Mouse (Mus musculus) heart, postnatal 0 days (tissue): ENCODE measurements around the gene Inpp5d.

Experiments used
- CTCF ChIP-seq: IDR thresholded peaks from 2 replicates; pipeline ENCODE4 v1.5.1; 2016; ENCODE audit warnings: antibody characterized with exemption, control low read depth, low read depth
- EP300 ChIP-seq: IDR thresholded peaks from 2 replicates; pipeline ENCODE4 v1.6.1; 2016; ENCODE audit warnings: antibody characterized with exemption, low read depth

- TF ChIP-seq CTCF (no peak), EP300 (no peak)
Observed at GRCm38 (mm10) chr1:87626344-87626743, 6.2 kb downstream of the Inpp5d start.
